Mouse (Mus musculus): Measurements from ENCODE around the gene Klf15. TPM values are rescaled to one million over a fixed set of nuclear protein-coding genes. Genes with fewer than 3 reads are reported as not detected.

Gene Klf15
- polyA plus RNA-seq, 1 experiment from 2014 or later = 9.0 TPM

- Histone ChIP-seq H3K9me3 (no peaks in the 10 kb centered on the region), H3K36me3 (no peaks in the 10 kb centered on the region), H3K4me1 (replicated peaks) (no peaks in the 10 kb centered on the region), H3K27ac (no peak overlapping the region), H3K4me2 (replicated peaks) (no peak overlapping the region), H3K4me3 (replicated peaks) (no peak overlapping the region), H3K27me3 (no peaks in the 10 kb centered on the region), H3K9ac (replicated peaks) (no peak overlapping the region)
- 60% methylated on average over 5 of the region's 5 CpGs for WGBS
- ATAC-seq = no peak
These were observed 57.0 kb downstream of the Klf15 start for GRCm38 (mm10) chr6:90519375-90519774.

Other genes starting within 250 kb of the Klf15 start
- not detected in 2 replicates for gene Vmn1r53, start 238.1 kb upstream of the Klf15 start, polyA plus RNA-seq (2015; fragmentation: Nextera tagmentation; extraction: Ambion mirVana)
- gene Vmn1r54, start 216.3 kb upstream of the Klf15 start, polyA plus RNA-seq (2015; fragmentation: Nextera tagmentation; extraction: Ambion mirVana) = not detected in 2 replicates
- not detected in 2 replicates for gene BC048671, start 161.4 kb upstream of the Klf15 start, polyA plus RNA-seq (2015; fragmentation: Nextera tagmentation; extraction: Ambion mirVana)
- gene Chst13, start 137.4 kb upstream of the Klf15 start, polyA plus RNA-seq (2015; fragmentation: Nextera tagmentation; extraction: Ambion mirVana) = not detected in 2 replicates
- gene Uroc1, start 129.3 kb upstream of the Klf15 start, polyA plus RNA-seq (2015; fragmentation: Nextera tagmentation; extraction: Ambion mirVana) = not detected in 2 replicates
- 11.0 TPM in 2 replicates for gene Zxdc, start 93.1 kb upstream of the Klf15 start, polyA plus RNA-seq (2015; fragmentation: Nextera tagmentation; extraction: Ambion mirVana)
- 6.7 and 8.4 TPM in 2 replicates for gene Cfap100, start 33.8 kb upstream of the Klf15 start, polyA plus RNA-seq (2015; fragmentation: Nextera tagmentation; extraction: Ambion mirVana)
- 28.3 and 30.8 TPM in 2 replicates for gene Aldh1l1, start 23.9 kb downstream of the Klf15 start, polyA plus RNA-seq (2015; fragmentation: Nextera tagmentation; extraction: Ambion mirVana)
- gene Slc41a3, start 142.1 kb downstream of the Klf15 start, polyA plus RNA-seq (2015; fragmentation: Nextera tagmentation; extraction: Ambion mirVana) = 3.3 and 3.6 TPM in 2 replicates